Mouse (Mus musculus) lung, postnatal 14 days (tissue): ENCODE measurements around the gene Ezh2.
"Not testable (repeated sequence)": the region's sequence is repeated elsewhere in the genome, so short reads cannot be mapped to it uniquely, and the experiment has no call there.

Experiments used
- DNase-seq: peaks from one replicate; pipeline ENCODE4 v3.0.0; 2021

Ezh2 gene

DNA sequence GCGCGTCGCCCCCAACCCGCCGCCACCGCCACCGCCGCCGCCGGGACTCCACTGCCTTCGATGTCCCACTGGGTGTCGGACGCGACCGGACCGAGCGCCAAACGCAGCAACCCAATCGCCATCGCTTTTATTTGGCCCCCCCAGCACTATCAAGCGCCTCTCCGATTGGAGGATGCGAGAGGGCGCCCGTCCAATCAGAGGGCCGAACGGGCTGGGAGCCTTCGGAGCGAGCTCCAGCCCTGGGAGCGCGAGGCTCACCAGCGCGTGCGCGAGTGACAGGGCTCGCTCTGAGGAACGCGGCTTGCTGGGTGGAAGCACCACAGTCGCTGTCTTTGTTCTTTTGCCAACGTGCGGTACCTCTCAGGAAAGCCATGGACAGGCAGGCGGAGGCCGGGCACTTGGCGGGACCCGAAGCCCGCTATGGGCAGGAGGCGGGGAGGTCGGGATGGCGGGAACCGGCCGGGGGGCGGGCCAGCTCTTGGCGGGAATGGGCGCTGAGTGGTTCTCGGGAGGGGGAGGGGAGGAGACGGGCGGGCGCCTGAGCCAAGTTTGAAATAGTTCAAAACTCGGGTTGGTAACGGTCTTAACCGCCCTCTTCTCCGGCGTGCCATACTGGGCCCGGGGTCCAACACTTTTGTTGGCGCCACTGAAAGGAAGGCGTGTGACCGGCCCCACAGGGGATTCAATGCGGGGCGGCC lies at the start of gene Ezh2:
Gene Ezh2, minus strand, starts transcription at position 416 of the 698 bp plus-strand sequence.
- peak; percentile 98 for DNase-seq

DNA sequence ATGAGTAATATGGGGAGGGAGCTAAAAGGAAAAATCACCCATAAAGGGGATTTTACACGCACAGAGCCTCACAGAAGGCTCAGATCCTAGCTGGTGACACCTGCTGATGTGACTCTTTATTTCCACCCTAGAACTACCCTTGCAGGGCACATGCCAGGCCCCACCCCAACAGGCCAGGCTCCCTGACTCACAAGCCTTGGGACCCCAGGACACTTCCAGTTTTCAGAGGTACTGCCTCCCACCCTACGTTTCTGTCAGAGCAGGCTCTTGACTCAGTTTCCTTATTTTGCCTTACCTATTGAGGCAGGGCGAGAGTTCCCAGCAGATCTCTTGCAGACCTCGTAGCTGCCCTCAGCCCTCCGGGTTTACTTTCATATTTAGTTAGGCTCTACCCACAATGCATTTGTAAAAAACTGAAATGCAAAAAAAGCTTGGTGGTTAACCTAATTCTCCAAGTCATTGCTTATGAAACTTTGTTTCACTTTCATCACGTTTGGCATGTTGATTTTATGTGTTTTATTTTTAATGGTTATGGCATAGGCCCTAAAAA lies 41.5 kb upstream of the Ezh2 start:
- DNase-seq: peak; percentile 5

DNA sequence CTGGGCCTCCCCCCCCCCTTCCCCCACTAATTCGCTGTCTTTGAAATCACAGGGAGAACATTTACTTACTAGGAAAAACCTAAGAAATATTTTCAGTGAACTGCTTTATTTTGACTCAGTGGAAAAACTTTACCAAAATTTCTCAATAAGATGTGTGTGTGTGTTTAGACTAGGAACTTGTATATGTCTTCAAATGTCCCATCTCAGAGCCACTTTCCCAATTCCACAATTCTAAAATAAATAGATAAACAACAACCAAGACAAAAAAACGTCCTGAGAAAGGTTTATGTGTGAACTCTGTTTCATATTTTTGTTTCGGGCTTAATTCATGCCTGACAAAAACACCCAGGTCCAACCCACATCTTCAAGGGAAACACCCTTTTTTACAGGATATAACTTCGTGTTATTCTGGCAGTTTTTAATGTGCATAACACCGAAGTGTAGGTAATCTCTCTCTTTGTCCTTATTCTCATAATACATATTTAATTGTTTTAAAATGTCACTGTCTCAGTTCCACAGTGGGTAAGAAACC lies 40.9 kb upstream of the Ezh2 start:
- DNase-seq: no peak

DNA sequence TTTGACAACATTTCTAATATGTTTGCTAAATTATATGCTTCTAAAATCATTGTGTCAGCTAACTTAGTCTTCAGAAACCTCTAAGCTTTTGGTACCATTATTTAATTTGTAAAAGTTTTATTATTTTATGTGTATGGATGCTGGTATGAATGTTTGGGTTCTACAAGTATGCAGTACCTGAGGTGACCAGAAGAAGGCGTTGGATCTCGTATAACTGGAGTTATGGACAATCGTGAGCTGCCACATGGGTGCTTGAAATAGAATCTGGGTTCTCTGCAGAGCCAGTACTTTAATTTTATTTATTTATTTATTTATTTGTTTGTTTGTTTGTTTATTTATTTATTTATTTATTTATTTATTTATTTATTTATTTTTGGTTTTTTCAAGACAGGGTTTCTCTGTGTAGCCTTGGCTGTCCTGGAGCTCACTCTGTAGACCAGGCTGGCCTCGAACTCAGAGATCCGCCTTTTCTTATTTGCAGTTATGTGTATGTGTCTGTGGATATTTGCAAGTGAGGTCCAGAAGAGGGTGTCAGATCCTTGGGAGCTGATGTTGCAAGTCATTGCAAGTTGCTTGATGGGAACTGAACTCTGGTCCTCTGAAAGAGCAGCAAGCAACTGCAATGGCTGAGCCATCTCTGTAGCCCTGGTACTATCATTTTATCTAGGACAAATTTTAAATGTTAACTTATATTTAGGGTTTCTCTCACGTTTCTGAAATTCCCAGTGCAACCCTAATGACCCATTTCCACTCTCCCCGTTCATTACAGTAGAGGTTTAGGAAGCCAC lies 40.3 kb upstream of the Ezh2 start:
- no peak for DNase-seq

DNA sequence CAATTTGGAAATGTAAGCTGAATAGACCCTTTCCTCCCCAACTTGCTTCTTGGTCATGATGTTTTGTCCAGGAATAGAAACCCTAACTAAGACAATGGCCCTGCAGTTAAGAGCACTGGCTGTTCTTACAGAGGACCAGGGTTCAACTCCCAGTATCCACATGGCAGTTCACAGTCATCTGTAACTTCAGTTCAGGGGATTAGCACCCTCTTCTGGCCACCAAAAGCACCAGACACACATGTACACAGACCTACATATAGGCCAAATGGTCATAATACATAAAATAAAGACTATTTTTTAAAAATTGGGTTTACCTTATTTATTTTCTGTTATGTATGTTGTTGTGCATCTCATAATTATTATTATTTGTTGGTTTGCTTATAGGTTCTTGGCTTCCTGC lies 38.3 kb upstream of the Ezh2 start:
- no peak for DNase-seq

DNA sequence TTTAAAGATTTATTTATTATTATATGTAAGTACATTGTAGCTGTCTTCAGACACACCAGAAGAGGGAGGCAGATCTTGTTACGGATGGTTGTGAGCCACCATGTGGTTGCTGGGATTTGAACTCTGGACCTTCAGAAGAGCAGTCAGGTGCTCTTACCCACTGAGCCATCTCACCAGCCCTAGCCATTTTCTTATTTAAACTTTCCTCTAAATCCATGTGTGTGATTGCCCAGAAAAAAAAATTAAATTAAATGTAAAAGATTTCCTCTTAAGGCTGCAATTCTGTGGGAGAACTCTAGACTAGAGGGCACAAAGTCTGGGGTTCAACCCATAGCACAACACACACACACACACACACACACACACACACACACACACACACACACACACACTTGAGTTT lies 34.9 kb upstream of the Ezh2 start:
- not testable (repeated sequence) for DNase-seq

DNA sequence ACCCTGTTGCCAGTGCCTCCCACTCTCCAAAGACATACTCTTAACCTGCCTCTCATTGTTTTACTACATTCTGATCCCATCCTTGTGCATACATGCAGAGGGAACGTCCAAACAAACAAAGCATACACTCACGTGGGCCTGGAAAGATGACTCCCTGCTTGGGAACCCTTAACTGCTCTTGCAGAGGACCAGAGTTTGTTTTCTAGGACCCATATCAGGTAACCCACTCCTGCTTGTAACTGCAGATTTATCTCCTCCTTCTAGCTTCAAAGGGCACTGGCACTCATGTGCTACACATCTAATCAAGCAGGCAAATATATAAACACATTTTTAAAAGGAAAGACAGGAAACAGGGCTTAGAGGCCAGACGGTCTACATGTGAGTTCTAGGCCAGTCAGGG lies 32.8 kb upstream of the Ezh2 start:
- DNase-seq: no peak

DNA sequence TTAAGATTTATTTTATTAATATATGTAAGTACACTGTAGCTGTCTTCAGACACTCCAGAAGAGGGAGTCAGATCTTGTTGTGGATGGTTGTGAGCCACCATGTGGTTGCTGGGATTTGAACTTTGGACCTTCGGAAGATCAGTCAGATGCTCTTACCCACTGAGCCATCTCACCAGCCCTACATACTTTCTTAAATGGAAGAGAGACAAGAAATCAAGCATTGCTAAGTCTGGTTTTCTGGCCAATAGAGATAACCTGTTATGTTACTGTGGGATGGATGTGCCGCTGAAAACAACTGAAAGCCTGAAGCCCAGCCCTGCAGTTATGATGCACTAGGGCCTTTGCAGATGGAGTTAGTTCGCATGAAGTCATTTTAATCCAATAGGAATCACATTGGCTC lies 31.8 kb upstream of the Ezh2 start:
- not testable (repeated sequence) for DNase-seq

DNA sequence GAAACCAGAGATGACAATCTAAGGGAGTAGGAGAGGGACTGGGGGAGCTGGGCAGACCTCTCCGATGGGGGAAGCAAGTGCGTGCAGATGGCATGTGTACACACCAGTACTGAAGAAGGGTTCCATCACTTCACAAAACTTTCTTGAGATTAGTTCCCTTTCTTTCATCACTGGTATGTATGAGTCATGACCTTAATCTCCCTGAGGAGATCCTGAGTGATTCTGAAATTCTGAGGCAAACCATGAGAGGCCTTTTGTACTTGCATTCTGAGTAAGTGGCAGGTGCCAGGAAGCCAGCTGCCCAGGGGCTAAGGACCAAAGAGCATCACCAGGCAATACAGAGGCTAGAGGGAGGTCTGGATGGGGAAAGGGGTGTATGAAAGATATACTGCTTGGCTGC lies 25.9 kb upstream of the Ezh2 start:
- no peak for DNase-seq

DNA sequence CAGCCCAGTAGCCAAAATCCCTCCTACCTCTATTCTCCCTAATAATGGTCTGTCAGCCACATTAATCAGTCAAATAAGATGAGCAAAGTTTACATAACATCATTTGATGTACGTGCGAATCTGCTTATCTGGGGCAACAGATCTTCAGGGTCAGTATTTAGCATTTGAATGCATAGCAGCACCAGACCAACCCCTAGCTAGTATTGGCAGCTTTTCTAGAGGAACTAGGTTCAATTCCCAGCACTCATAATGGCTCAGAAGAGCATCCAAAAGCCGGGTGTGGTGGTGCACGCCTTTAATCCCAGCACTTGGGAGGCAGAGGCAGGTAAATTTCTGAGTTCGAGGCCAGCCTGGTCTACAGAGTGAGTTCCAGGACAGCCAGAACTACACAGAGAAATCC lies 13.2 kb upstream of the Ezh2 start:
- not testable (repeated sequence) for DNase-seq

DNA sequence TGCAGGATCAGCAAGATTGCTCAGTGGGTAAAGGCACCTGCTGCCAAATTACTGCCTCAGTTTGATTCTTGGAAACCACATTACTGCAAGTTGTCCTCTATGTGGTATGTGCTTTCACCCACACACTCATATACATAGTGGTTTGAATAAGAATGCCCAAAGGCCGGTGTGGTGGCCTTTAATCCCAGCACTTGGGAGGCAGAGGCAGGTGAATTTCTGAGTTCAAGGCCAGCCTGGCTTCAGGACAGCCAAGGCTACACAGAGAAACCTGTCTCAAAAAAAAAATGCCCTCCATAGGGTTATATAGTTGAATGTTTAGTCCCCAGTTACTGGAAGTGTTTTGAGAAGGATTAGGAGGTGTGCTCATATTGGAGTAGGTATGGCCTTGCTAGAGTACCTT lies 6.8 kb upstream of the Ezh2 start:
- DNase-seq: no peak

DNA sequence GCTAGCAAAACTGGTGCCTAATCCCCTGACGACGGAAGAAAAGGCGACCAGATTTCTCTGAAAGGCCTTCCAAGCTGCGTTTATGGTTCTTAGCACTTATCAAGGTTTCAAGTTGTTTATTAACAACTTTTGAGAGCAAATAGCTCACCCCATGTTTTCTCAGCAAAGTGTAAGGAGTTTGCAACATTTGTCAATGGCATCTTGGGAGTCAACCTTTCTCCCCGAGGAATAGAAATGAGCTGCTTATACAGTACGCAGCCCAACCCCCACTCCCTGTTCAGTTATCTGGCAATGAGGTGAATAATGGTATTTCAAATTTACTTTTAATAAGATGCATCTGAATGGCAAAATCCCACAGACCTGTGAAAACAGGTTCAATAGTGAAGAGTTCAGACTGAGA lies 555 bp upstream of the Ezh2 start:
- no peak for DNase-seq

DNA sequence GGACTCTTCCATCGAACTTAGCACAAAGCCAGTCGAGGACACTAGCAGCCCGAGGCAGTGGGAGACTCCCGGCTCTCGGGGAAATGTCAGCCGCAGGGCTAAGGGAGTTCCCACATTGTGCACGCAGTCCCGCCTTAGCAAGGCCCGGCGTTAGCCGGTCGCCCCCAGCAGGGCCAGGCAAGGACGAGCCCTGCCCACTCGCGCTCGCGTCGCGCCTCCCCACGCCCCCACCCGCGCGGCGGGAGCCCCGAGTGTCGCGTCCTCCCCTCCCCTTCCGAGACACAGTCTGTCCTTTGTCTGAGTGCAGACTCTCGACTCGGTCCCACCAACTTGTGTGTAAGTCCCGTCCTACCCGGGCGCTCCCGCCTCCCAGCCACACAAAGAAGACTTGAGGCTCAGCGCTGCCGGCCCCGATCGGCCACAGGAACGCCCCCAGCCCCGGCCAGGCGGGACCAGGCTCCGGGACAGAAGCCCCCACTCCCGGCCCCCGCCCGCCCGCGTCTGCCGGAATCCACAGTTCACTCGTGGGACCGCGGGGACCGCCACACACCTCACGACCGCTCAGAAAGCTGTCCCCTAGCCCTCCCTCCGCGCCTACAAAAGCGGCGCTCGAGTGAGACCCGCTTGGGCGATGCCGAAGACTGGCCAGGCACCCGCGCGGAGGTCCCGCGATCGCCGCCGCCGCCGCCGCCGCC lies 853 bp downstream of the Ezh2 start:
- peak; percentile 71 for DNase-seq

DNA sequence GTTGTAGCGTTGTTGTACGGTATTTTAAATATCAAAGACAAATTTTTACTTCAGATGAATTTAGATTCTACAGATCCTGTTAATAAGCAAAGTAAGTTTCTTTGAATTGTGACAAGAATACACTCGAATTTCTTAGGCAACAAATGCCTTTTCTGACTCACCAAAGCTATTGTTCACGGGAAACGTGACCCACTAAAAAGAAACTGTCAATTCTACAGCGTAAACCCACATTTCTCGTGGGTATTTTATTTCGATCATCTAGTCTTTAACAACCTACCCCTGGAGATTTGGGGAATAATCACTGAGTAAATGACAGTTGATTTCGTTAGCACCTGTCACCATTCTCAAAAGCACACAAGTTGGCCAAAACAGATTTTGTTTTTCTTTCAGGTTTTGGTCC lies 1.6 kb downstream of the Ezh2 start:
- DNase-seq: no peak

DNA sequence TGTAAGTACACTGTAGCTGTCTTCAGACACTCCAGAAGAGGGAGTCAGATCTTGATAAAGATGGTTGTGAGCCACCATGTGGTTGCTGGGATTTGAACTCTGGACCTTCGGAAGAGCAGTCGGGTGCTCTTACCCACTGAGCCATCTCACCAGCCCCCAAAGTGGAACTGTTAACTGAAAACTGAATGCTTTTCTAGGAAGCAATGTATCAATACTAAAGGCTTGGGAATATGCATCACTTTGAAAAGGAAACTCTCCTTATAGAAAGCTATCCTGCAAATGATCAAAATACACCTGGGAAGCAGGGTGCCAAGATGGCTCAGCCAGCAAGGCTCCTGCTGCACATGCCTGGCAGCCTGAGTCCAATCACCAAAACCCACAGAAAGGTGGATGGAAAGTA lies 7.8 kb downstream of the Ezh2 start:
- DNase-seq: not testable (repeated sequence)

DNA sequence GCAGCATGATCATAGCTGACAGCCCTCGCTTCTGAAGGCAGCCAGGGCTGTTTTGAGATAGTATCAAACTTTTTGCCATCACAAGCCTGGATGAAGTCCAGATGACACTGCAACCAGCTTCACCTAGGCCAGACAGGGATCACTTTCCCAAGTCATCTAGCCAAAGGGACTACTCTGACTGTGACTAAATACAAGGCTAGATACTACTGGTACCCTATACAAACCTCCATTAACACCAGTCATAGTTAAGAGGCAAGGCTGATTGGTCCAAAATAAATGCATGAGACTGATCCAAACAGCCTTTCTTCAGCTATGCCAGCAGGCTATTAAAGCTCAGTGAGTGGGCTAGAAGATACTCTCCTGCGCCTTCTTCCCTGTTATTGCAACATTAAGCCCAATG lies 22.3 kb downstream of the Ezh2 start:
- DNase-seq: no peak

DNA sequence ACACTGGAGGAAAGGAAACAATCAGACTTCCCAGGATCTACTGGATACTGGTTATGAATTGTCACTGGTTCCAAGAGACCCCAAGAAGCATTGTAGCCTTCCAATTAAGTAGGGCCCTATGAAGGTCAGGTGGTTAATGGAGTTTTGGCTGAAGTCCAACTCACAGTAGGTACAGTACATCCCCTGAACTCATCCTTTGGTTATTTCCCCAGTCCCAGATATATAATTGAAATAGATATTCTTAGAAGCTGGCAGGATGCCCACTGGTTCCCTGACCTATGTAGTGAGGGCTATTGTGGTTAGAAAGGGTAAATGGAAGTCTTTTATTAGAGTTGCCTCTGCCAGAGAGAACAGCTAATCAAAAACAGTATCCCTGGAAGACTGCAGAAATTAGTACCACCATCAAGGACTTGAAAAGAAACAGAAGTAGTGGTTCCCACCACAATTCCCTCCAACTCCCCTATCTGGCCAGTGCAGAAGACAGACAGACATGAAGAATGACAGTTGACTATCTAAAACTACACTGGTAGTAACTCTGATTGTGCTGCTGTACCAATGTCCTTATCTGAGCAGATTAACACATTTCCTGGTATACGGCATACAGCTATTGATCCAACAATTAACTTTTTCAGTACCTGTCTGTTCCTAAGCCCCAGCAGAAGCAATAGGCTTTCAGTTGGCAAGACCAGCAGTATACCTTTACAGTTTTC lies 29.7 kb downstream of the Ezh2 start:
- no peak for DNase-seq

DNA sequence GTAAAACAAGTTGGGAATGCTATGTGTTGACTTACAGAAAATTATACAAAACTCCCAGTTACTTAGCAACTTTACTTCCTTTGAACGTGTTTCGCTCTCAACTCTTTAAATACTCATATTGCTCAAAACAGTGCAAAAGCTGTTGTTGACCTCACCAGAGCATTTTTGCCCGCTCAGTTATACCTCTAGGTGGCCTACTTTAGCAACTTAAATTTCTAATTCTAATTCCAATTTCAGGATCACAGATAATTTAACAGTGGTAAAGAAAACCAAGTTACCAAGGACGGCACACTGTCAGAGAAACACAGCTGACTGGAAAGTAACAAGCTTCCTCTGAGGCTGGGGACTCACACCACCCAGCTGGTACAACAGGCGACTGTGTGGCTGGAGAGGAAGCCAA lies 33.7 kb downstream of the Ezh2 start:
- peak; percentile 8 for DNase-seq

DNA sequence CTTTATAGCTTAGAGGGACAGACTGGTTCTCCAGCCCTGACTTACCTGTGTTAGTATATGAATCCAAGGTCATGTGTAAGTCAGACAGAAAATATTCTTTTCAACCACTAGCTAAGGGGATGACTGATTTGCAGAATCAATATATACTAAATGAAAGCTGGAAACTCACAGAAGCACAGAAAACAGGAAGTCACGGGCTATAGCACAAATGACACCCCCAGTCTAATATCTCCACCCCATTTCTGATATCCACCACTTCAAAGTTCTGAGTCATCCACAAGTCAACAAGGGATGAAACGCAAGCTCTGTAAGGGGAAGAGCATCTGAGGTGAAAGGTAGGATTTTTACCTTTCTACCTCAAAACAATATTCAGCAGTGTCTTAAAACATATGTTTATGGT lies 34.3 kb downstream of the Ezh2 start:
- DNase-seq: no peak

DNA sequence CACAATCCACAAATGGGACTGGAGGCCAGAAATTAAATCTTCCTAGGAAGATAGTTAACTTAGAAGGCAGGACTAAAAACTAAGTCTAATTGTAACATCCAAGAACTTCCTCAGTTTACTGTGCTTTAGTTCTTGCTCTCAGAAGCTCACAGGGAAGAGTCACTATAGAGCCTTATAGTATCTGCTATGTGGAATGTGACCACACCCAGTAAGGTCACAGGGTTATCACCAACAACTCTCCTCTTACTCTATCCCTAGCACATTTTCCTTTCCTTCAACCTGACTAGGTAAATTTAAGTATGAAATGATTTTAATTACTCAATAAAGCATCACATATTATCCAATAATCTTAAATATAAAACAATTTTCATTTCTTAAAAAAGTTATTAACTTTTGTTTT lies 34.7 kb downstream of the Ezh2 start:
- DNase-seq: no peak

DNA sequence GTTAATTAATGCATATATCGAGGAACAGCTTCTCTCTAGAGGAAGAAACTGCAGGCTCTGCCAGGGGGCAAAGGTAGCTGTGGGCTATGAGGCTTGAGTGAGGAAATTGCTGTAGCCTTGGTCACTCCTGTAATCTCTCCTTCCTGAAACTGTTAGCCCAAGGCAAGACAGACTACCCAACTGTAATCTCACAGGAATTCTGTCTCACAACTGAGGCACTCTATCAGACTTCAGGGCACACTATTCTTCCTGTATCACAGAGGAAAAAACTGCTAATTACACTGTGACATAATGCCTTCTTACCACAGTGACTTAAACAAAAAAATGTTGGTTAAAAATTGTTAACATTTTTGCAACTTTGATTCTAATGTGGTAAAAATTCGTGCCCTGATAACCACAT lies 35.9 kb downstream of the Ezh2 start:
- DNase-seq: no peak

DNA sequence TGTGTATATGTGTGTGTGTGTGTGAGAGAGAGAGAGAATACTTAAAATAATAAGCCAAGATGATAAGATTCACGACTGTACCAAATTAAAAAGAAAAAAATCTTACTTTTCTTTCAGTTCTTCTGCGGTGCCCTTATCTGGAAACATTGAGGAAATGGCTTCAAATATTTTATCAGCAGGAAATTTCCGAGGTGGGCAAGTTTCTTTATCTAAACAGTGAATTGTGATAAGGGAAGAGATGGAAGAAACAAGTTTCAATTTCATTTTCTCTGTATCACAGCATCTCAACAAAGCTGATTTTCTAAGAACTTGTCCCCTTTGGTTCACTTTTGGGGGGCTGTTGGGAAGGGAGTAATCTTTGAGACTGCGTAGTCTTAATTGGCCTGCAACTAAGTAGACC lies 42.9 kb downstream of the Ezh2 start:
- no peak for DNase-seq

DNA sequence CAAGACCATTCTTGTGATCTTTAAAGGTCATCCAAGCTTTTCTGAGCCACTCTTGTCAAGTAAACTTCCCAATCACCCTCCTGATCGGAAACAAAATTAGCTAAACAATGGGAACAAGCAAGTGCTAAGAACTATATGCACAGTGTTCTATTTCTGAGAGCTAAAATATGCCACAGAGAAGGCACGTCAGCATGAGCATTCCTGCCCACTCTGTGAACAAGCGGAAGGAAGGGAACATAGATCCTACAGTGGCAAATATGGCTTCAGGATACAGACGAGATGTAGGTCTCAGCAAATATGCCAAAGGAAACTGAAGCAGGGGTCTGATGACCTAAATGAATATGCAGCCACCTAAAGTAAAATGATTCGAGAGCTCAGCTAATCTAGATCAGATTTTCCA lies 59.8 kb downstream of the Ezh2 start:
- no peak for DNase-seq
